Mouse (Mus musculus) layer of hippocampus, adult 9-10 months (tissue): ENCODE results near the gene Ipo11.

Experiments used
- DNase-seq: peaks from one replicate; pipeline ENCODE4 v3.0.0; 2022; ENCODE audit warnings: low spot score

Gene Ipo11

DNA sequence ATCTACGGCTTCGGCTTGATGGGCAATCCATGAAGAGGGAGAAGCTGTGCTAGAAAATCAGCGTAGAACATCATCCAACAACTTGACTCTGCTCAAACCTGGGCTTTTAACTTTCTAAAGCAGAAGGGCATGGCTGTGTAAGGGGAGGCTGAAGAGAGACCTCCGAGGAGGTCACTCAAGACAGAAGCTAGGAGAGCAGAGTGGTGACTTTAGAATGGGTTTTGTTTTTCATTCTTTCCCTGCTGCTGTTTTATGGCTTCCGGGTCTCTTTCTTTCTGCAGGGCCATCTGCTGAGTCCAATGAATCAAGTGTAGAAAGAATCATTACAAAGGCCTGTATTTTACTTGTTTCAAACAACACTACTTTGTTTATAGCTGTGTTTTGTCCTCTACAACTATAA is 119.7 kb downstream of the Ipo11 start:
- no peak for DNase-seq

DNA sequence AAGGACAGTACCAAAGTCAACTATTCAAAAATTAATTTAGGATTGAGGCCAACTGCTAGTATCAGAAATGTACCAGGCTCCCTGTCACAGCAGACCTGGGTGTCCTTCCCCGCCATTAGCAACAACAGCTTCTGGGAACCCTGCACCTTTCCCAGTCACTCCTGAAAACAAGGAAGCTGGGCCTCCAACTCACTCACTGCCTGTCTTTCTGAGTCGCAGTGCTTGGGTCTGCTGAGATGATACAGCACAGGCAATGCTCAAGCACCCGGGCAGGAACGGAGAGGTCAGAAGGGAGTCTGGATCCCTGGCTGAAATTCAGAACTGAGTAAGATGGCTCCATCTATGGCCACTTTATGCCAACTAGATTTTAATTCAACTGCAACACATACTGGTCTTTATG is 123.2 kb downstream of the Ipo11 start:
- no peak for DNase-seq

DNA sequence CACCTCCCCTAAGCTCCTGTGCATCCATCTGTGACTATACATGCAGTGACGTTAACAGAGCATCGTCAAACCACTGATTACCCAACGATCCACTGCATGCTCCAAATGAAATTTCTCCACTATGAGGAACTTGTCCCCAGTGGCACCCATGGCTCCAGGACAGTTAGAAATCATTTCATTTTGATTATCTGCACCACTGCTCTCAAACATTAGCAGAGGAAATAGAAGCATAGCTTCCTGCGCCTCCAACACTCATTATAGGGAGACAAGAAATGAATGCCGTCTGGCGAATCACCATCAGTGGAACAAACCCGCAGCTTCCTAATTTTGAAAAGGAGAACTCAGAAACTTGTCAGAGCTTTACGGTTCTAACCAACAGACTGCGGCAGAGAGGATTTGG is 123.7 kb downstream of the Ipo11 start:
- no peak for DNase-seq

DNA sequence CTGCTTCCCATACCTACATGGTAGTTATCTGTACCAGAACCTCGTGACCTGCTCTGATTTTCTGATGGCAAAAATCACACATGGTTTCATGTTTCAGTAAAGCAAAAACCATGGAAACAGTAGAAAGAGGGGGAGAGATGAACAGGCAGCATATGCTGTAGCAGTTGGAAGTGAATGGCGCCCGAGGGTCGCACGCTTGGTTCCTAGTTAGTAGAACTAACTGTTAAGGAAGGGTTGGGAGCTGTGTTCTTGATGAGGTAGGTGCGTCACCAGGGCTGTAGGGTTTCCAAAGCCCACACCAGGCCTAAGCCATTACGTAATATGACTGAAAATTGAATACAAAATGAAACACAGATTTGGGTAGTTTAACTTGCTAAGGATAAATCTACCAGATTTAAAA is 126.6 kb downstream of the Ipo11 start:
- DNase-seq: no peak

DNA sequence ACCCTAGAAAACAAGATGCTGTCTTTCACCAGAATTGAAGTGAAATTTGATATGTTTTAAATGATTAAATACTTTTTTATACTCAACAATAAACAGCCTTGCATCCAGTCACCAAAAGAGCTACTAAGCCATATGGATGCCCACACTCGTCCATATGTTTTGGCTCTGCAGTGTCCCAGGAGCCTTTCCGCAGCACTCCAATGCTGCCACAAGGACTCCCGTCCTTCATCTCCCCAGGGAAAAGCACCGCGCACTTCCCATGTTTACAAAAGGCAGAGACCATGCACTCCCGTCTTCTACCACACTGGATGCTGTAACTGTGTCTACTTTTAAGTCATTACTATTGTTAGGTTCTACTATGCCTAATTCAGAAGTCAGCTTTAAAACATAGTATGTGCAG is 127.9 kb downstream of the Ipo11 start:
- DNase-seq: no peak

DNA sequence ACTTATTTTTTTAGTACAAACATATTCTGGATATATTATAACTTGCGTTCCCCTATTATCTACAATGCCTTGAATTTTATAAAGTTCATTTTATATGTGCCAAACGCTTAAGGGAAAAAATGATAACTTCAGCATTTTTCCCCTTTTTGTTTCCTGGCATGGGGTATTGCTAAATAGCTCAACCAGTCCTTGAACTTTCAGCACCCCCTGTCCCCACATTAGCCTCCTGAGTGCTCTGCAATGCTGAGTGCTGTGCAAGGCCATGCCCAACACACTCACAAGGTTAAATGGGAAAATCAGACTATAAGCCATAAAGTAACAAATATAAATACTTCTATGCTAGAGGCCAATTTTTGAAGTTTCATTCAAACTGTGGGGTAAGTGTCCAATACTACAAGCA is 128.4 kb downstream of the Ipo11 start:
- DNase-seq: no peak

DNA sequence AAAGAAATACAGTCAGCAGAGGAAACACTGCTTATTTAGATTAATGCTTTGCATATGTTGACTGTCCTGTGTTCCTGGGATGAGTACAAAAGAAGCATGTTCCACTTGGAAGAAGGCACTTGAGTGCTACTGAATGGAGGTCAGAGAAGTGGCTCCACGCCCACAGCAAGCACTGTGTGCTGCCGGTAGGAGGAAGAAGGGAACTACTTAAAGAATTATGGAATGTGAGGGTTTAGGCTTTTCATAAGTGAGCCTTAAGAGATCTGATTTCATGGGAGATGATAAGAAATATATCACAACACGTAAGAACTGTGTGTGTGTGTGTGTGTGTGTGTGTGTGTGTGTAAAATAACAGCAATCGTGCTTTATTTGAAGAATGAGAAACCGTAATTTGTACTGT is 129.5 kb downstream of the Ipo11 start:
- DNase-seq: no peak

DNA sequence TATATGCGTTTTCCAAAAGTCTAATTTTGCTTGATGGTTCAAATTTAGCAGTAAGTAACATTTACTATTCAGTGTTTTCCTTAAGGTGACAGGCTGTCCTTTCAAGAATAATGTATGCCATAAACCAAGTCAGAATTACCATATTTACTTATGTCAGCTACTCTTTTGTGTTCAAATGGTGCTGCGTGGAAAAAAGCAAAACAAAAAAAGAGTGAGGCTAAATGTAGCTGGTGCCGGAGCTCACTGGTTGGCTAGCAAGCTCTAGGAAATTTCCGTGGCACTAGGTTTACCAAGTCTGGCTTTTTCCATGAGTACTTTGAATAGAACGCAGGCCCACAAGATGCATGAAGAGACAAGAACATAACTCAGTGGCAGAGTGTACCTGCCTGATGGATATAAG is 131.6 kb downstream of the Ipo11 start:
- DNase-seq: no peak

DNA sequence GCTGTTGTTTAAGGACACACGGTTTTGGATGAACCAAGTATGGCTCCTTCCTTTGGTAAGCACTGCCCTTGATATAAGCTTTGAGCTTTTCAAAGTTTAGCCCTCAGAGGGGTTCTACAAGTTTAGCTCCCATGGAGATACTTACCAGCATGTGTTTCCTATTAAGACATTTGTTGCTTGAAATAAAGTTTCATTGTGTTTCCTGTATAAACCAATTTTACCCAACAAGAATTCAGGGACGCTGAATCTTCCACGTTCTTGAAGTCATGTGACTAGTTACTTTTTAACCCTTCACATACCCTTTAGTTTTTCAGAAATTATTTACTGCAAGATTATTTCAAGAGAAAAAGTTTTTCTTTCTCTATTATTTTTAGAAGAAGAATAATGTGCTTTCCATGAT is 138.7 kb downstream of the Ipo11 start:
- no peak for DNase-seq

DNA sequence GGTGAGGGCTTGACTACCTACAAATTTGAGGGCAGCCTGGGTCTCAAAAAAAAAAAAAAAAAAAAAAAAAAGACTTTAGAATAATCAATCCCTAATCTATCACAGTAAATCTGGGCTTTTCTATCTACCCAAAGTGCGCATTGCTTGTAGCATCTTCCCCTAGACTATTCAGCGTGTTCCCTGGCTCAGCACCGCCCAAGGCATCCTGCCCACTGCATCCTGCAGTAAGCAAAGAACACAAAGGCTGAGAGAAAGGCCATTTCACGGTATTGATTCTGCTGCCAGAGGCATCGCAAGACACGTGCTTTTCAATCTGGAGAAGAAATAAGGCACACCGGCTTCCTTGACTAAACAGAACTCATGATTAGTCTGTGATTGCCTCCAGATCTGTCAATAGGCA is 147.9 kb downstream of the Ipo11 start:
- DNase-seq: no peak

DNA sequence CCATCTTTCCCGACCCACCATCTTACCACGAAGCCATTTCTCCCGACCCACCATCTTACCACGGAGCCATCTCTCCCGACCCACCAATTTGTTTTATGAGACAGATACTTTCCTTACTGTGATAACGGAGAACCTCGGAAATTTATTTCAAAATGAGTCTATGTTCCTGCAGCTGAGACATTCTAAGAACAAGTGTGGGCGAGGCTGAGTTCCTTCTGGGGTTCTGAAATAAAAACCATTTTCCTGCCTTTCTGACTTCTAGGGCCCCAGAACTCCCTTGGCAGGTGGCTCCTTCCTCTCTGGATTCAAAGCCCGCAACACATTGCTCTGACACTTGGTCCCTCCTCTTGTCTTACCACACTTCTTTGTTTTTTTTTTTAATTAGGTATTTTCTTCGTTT is 168.0 kb downstream of the Ipo11 start:
- no peak for DNase-seq

DNA sequence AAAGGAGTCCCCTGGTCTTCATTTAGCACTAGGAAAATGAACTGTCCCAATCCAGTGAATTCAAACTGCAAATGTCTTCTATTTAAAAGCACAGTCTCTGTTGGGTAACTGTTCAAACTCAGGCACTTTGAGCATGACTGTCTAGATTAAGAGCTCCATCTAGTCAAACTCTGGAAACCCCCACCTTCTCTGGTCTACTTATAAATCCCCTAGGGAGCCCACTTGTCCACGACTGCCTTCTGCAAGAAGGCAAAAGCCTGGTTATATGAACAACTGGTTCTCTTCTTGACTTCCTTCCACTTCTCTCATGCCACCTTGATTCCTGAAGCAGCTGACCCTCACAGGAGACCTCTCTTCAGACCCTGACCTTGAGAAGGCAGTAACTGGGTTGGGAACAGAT is 174.1 kb downstream of the Ipo11 start:
- no peak for DNase-seq

DNA sequence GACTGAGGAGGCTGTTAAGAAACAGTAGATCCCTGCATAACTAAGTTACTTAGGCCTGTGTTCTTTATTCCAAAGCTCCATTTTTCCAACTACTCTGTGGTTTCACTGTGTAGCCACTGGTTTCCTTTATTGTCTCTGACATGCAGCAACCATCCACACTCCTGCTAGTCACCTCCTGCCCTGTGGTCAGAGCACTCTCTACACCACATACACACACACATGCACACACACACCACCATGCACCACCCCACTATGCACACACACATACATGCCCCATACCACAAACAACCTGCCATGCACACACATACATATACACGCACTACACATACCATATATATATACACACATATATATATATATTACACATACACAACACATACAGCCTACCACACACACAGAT is 175.1 kb downstream of the Ipo11 start:
- no peak for DNase-seq

DNA sequence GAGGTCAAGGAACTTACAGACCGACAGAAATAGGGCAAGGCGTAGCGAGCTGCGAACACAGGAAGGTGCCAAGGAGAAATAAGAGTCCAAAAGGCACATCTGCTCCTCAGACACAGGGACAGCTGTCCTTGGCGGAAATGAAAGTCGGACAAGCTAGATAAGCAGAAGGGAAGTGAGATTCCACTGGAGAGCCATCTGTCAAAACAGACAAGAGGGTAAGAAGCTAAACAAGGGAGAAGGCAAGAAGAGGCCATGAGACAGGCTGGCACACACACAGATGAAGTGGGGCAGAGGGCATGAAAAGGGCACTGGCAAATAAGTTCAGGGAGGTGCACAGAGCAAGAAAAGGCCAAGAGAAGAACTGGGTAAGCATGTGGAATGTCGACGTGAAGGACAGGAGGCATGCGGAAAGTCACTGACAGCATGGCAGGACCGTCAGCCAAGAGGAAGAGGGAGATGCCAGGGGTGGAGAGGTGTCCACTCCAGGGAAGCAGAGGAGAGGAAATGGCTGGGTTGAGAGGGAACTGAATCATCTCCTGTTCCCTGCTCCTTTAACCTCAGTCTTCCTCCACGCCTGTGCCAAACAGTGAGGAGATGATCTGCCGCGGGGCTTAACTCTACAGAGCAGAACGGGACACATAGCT is 176.4 kb downstream of the Ipo11 start:
- DNase-seq: no peak

DNA sequence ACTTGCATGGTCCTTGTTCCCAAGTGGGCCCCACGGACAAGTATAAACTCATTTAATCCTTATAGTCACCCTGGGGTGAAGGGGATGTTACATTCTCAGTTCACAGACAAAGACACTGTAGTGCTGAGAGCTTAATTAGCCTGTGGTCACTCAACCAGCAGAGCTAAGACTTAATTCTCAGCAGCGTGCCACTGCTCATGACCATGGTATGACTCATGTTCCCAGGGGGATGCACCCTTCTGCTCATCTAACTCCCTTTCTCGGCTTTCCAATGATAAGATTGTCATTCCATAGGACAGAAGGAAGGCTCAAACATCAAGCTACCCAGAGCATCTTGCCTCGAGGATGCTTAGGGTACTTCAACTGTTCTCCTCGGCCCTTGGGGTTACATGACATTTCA is 180.9 kb downstream of the Ipo11 start:
- no peak for DNase-seq

DNA sequence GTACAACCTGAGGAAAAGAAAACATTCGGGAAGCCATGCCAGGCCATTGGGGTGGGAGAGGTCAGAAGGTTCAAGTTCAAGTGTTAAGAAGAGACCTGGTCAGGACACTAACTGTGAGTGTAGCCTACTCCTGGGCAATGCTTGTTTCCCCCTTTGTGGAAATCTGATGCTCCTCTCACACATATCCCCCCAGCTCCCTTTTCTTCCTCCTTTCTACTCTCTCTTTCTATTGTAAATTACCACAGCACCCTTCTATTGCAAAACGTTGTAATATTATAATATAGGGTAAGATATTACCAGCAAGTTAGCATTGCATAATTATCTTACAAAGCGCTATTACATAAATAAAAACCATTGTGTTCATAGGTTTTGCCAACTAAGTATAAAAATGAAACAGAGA is 182.5 kb downstream of the Ipo11 start:
- no peak for DNase-seq

DNA sequence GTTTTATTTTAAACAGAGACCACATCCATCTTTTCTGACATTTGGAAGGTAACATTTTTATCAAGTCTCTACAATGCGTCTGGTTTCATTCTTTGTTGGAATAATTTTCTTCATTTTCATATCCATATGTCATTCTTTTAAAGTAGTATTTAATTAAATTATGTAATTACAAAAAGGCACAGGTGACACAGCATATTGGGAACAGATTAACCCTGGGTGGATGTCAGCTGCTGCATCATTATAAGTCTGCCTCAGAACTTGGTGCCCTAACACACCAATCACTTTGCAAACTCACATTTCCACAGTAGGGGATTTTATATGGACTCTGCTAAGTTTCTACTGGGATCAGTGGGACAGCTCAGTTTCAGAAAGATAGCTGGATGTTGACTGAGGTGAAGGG is 184.8 kb downstream of the Ipo11 start:
- DNase-seq: no peak

DNA sequence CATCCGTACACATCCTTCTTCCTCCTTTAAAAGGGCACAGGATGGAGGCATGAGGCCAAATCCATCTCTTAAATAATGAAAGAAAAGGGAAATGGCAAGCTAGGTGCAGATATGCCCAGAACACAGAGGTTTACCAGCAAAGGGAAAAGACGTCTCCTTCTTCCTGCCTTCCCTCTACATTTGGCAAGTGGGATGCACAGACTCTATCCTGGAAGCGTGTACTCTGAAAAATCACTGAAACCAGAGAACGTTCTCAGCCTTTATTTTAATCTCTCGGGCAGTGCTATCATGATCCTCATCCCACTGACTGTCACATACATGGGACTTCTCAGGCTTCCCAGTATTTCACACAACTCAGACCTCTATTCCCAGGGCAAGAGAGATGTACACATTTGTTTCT is 189.9 kb downstream of the Ipo11 start:
- no peak for DNase-seq

DNA sequence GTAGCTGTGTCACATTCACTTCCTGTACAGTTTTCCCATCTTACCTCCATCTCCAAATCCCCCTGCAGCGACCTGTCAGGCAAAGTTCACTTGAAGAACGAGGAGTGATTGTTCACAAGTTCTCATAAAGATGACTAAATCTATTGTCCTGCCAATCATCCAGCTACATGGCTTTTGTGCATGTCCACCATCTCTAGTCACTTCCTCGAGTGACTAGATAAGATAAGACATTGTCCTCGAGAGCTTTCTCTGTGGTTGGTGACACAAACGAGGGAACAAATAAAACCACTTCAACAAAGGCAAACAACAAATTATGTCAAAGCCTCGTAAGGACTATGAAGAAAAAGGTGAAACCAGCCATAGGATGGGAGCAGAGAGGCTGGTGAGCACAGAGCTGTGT is 191.6 kb downstream of the Ipo11 start:
- no peak for DNase-seq
